Mouse (Mus musculus) heart, adult 2 months (tissue): ENCODE measurements around the gene Vac14. TPM values are rescaled to one million over a fixed set of nuclear protein-coding genes. Genes with fewer than 3 reads are reported as not detected.

ENCODE experiments used
- DNase-seq, 2 experiments: peaks; one replicate each; pipeline ENCODE4 v3.0.0; 2021
- H3K27ac ChIP-seq: fragments of 200-600 bp; 2 replicates; pipeline ENCODE4 v1.8.1; 2022
- H3K27me3 ChIP-seq: fragments of 200-500 bp; 2 replicates; pipeline ENCODE4 v1.6.1; 2012; ENCODE audit warnings: mild to moderate bottlenecking, low read length, inconsistent platforms, mixed read lengths; ENCODE audit not compliant: control insufficient read depth, insufficient read depth
- H3K36me3 ChIP-seq: fragments of 200-500 bp; 2 replicates; pipeline ENCODE4 v1.6.1; 2012; ENCODE audit warnings: low read length, inconsistent platforms; ENCODE audit not compliant: control insufficient read depth, insufficient read depth
- H3K4me1 ChIP-seq: fragments of 200-500 bp; 2 replicates; pipeline ENCODE4 v1.6.1; 2011; ENCODE audit warnings: low read length; ENCODE audit not compliant: control insufficient read depth, insufficient read depth
- H3K4me3 ChIP-seq: fragments of 200-600 bp; 2 replicates; pipeline ENCODE4 v1.8.1; 2022
- H3K79me2 ChIP-seq: fragments of 200-500 bp; replicated peaks from 2 replicates; pipeline ENCODE4 v1.6.1; 2012; ENCODE audit warnings: mild to moderate bottlenecking, inconsistent platforms, low read length, moderate library complexity, mixed read lengths; ENCODE audit not compliant: control insufficient read depth, insufficient read depth
- H3K9ac ChIP-seq: fragments of 200-500 bp; 2 replicates; pipeline ENCODE4 v1.6.1; 2012; ENCODE audit warnings: low read depth, mild to moderate bottlenecking, control low read depth, inconsistent platforms, low read length, mixed read lengths
- CTCF ChIP-seq: fragments of 200-600 bp; IDR thresholded peaks from 2 replicates; pipeline ENCODE4 v1.8.1; 2022; ENCODE audit warnings: antibody characterized with exemption, mild to moderate bottlenecking, moderate library complexity
- EP300 ChIP-seq: fragments of 200-500 bp; IDR thresholded peaks from 2 replicates; pipeline ENCODE4 v1.6.1; 2011; ENCODE audit warnings: low read depth, low read length, control low read depth; ENCODE audit not compliant: insufficient read depth
- POLR2A ChIP-seq: fragments of 200-500 bp; IDR thresholded peaks from 2 replicates; pipeline ENCODE4 v1.6.1; 2011; ENCODE audit warnings: mild to moderate bottlenecking, low read depth, low read length, control low read depth; ENCODE audit not compliant: insufficient read depth
- WGBS: fragments of 180-500 bp; shearing (Covaris S2); methylation state at CpG from one replicate; pipeline ENCODE4 v1.1.7; 2018; 5-methylcytosine and 5-hydroxymethylcytosine counted together
- intact Hi-C: fragments of 180-260 bp; cut with DNase I; formaldehyde crosslinking; loops from one replicate; pipeline ENCODE4 v1.15.1; 2025
- polyA plus RNA-seq: library from polyadenylated mRNA; depleted of rRNA; stranded (reverse); fragments of >200 nt; gene quantifications from 2 replicates; pipeline ENCODE4 v1.2.3, GENCODE M21; 2012
- total RNA-seq, 2 experiments: library from RNA; stranded (reverse); gene quantifications; 2 replicates each; pipeline ENCODE4 v1.2.3; 2021

Vac14 gene
- total and polyA plus RNA-seq, 3 experiments, result 15.7 to 27.0 (median 15.8) TPM

- TF ChIP-seq EP300 (no peak), CTCF (no peak), POLR2A (no peak)
- H3K27me3 ChIP-seq, result no peaks in the 10 kb centered on the region
- DNase-seq, result no peak
- H3K9ac ChIP-seq, result no peak overlapping the region
- H3K79me2 ChIP-seq, result no peaks in the 10 kb centered on the region
- peak overlapping the region; percentile 86 for H3K27ac ChIP-seq
- no peaks in the 10 kb centered on the region for H3K36me3 ChIP-seq
- WGBS, result 85% methylated on average over 5 of the region's 5 CpGs
- H3K4me1 ChIP-seq, result peaks cover 17% of the 10 kb centered on the region
- H3K4me3 ChIP-seq, result no peak overlapping the region
- intact Hi-C loops, result no loop called here
These were observed 58.8 kb downstream of the Vac14 start for GRCm38 (mm10) chr8:110677174-110677660.

DNA sequence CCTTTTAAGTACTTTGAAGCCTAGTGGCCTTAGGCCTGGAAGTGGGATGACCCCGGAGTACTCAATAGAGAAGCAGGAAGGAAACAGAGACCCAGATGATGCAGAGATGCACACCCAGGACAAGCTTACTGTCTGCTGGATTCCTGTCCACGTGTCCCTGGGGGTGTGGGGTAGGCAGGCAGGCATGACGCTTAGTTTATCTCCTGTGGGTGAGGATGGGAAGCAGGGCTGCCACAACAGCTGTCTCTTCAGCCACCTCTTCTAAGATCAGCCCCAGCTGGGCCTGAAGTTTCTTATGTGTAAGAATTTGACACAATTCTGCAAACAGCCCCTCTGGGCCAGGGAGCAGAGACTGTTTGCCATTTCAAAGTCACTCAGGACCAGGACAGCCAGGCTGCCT lies 60.6 kb downstream of the Vac14 start:
- WGBS, result 41% methylated on average over 3 of the region's 3 CpGs
- Histone ChIP-seq H3K36me3 (no peaks in the 10 kb centered on the region), H3K4me1 (peaks cover 8% of the 10 kb centered on the region), H3K79me2 (no peaks in the 10 kb centered on the region), H3K27ac (no peak overlapping the region), H3K9ac (no peak overlapping the region), H3K4me3 (no peak overlapping the region), H3K27me3 (no peaks in the 10 kb centered on the region)
- no peak for DNase-seq
- TF ChIP-seq EP300 (no peak), CTCF (no peak), POLR2A (no peak)
- intact Hi-C loops, result no loop called here

- H3K27me3 ChIP-seq, result no peaks in the 10 kb centered on the region
- peaks cover 16% of the 10 kb centered on the region for H3K4me1 ChIP-seq
- H3K79me2 ChIP-seq, result no peaks in the 10 kb centered on the region
- 20% methylated on average over 5 of the region's 5 CpGs for WGBS
- H3K36me3 ChIP-seq, result no peaks in the 10 kb centered on the region; the same call in none of the 2 replicates
- H3K9ac ChIP-seq, result no peak overlapping the region
- DNase-seq, result peak; percentile 84 to 88
- intact Hi-C loops, result no loop called here
- H3K27ac ChIP-seq, result peak overlapping the region; percentile 49
- no peak overlapping the region for H3K4me3 ChIP-seq
- TF ChIP-seq POLR2A (0 out of 2 replicates have a peak, but pooled peaks have one; percentile 27), EP300 (peak; percentile 72; the same call in 1 of the 2 replicates), CTCF (no peak)
These were observed 69.3 kb downstream of the Vac14 start for GRCm38 (mm10) chr8:110687726-110688125.

- intact Hi-C loops, result no loop called here
- Histone ChIP-seq H3K4me1 (peaks cover 16% of the 10 kb centered on the region), H3K9ac (no peak overlapping the region), H3K27me3 (no peaks in the 10 kb centered on the region), H3K4me3 (no peak overlapping the region), H3K36me3 (no peaks in the 10 kb centered on the region; the same call in none of the 2 replicates), H3K79me2 (no peaks in the 10 kb centered on the region), H3K27ac (no peak overlapping the region)
- no peak for DNase-seq
- WGBS, result 51% methylated on average over 9 of the region's 9 CpGs
- TF ChIP-seq POLR2A, result no peak
- no peak for TF ChIP-seq CTCF
- no peak for TF ChIP-seq EP300
These were observed 71.6 kb downstream of the Vac14 start for GRCm38 (mm10) chr8:110689961-110690360.

DNA sequence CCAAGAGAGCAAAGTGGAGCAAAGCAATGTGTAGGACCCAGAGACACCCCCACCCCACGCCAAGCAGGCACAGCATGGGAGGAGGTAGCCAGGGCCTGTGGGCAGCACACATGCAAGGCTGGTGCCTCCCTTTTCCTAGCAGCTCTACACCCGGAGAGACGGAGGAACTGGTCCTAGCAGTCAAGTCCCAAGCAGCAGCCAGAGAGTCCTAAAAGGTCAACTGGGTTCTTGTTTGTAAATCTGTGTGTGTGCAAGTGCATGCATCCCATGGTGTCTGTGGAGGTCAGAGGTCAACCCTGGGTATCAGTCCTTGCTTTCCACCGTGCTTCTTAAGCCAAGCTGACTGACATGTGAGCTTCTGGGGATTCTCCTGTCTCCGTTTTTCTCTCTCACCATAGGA lies 75.8 kb downstream of the Vac14 start:
- H3K4me3 ChIP-seq, result no peak overlapping the region
- no peak overlapping the region for H3K9ac ChIP-seq
- H3K79me2 ChIP-seq, result no peaks in the 10 kb centered on the region
- TF ChIP-seq CTCF (no peak), POLR2A (no peak), EP300 (no peak)
- no peaks in the 10 kb centered on the region for H3K27me3 ChIP-seq
- DNase-seq, result no peak
- intact Hi-C loops, result no loop called here
- peaks cover 4% of the 10 kb centered on the region for H3K4me1 ChIP-seq
- WGBS, result 81% methylated on average over 5 of the region's 5 CpGs
- no peaks in the 10 kb centered on the region for H3K36me3 ChIP-seq
- no peak overlapping the region for H3K27ac ChIP-seq

DNA sequence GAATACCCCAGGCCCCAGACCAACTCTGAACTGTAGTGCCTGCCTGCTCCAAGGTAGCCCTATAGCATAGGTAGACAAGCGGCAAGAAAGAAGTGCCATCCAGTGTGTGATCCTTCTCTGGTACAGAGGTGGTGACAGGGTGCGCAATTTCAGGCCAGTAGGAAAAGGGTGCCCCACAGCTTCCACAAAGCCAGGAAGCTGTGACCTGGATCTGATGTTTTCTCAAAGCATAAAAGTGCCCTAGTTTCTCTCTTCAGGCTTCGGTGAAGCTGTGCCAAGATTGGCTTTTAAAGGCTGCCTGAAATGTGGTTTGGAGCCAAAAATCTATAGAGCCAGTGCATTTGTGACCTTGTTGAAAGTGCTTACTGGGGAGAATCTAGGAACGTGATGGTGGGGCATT lies 76.4 kb downstream of the Vac14 start:
- no peaks in the 10 kb centered on the region for H3K27me3 ChIP-seq
- 63% methylated on average over 4 of the region's 4 CpGs for WGBS
- TF ChIP-seq EP300 (no peak), CTCF (no peak), POLR2A (no peak)
- peaks cover 1% of the 10 kb centered on the region for H3K4me1 ChIP-seq
- DNase-seq, result no peak
- intact Hi-C loops, result no loop called here
- no peak overlapping the region for H3K27ac ChIP-seq
- no peak overlapping the region for H3K9ac ChIP-seq
- no peak overlapping the region for H3K4me3 ChIP-seq
- no peaks in the 10 kb centered on the region for H3K79me2 ChIP-seq
- no peaks in the 10 kb centered on the region for H3K36me3 ChIP-seq
